Mouse (Mus musculus) spleen, adult 2 months (tissue): ENCODE measurements at regions not wholly inside any gene's neighbourhood (a gene's known extent, or its start where the extent isn't known, plus 50 kb on each side); places are given as distances from the start of the nearest gene placed in this dataset.

ENCODE experiments used
- DNase-seq, 2 experiments: peaks; one replicate each; pipeline versions ENCODE4 v3.0.0 to v3.0.0-alpha.2; 2012 to 2021; ENCODE audit warnings: low spot score in 2 of 2, low read depth in 1 of 2
- H3K27ac ChIP-seq: fragments of 200-500 bp; 2 replicates; pipeline ENCODE4 v1.5.1; 2012; ENCODE audit warnings: low read length, inconsistent platforms; ENCODE audit not compliant: insufficient read depth
- H3K27me3 ChIP-seq: fragments of 200-500 bp; 2 replicates; pipeline ENCODE4 v1.6.1; 2012; ENCODE audit warnings: mild to moderate bottlenecking, moderate library complexity, low read length, inconsistent platforms; ENCODE audit not compliant: control insufficient read depth, insufficient read depth
- H3K36me3 ChIP-seq: fragments of 200-500 bp; 2 replicates; pipeline ENCODE4 v1.6.1; 2012; ENCODE audit warnings: mild to moderate bottlenecking, low read length, inconsistent platforms; ENCODE audit not compliant: control insufficient read depth, insufficient read depth
- H3K4me1 ChIP-seq: fragments of 200-500 bp; 2 replicates; pipeline ENCODE4 v1.6.1; 2011; ENCODE audit warnings: inconsistent platforms; ENCODE audit not compliant: control insufficient read depth, insufficient read depth, insufficient read length
- H3K4me3 ChIP-seq: fragments of 200-500 bp; 2 replicates; pipeline ENCODE4 v1.5.1; 2011; ENCODE audit warnings: mild to moderate bottlenecking, inconsistent platforms; ENCODE audit not compliant: insufficient read depth, insufficient read length; ENCODE audit errors: extremely low read depth
- CTCF ChIP-seq: fragments of 200-500 bp; IDR thresholded peaks from 2 replicates; pipeline ENCODE4 v1.5.1; 2011; ENCODE audit warnings: mild to moderate bottlenecking, inconsistent platforms; ENCODE audit not compliant: insufficient read depth, insufficient read length, insufficient replicate concordance; ENCODE audit errors: extremely low read depth
- POLR2A ChIP-seq: fragments of 200-500 bp; IDR thresholded peaks from 2 replicates; pipeline ENCODE4 v1.6.1; 2011; ENCODE audit warnings: low read depth, low read length, inconsistent platforms
- WGBS: fragments of 180-500 bp; shearing (Covaris S2); methylation state at CpG from one replicate; pipeline ENCODE4 v1.1.7; 2018; 5-methylcytosine and 5-hydroxymethylcytosine counted together

DNA sequence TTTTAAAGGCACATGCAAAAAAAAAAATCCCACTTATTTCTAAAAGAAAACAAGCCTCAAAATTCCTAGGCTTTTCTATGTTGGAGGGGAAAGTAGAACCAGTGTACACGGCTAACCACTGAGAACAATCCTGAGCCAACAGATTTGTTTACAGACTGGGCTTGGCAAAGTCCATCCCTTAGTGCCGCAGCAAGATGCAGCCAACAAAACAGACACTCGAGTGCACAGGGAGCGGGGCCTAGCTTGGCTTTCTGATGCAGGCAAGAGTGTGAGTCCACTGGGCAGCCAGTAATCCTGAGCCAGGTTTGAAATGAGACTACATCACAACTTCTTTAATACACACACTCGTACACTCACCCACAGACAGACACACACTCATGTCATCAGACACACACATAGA lies 133.9 kb upstream of the Klf14 start:
- no peak for TF ChIP-seq POLR2A
- no peak for TF ChIP-seq CTCF
- Histone ChIP-seq H3K4me1 (peaks cover 4% of the 10 kb centered on the region; the same call in 1 of the 2 replicates), H3K4me3 (no peak overlapping the region), H3K27ac (no peak overlapping the region), H3K36me3 (peaks cover 33% of the 10 kb centered on the region), H3K27me3 (no peaks in the 10 kb centered on the region)
- WGBS = 91% methylated on average over 5 of the region's 5 CpGs
- DNase-seq = no peak

DNA sequence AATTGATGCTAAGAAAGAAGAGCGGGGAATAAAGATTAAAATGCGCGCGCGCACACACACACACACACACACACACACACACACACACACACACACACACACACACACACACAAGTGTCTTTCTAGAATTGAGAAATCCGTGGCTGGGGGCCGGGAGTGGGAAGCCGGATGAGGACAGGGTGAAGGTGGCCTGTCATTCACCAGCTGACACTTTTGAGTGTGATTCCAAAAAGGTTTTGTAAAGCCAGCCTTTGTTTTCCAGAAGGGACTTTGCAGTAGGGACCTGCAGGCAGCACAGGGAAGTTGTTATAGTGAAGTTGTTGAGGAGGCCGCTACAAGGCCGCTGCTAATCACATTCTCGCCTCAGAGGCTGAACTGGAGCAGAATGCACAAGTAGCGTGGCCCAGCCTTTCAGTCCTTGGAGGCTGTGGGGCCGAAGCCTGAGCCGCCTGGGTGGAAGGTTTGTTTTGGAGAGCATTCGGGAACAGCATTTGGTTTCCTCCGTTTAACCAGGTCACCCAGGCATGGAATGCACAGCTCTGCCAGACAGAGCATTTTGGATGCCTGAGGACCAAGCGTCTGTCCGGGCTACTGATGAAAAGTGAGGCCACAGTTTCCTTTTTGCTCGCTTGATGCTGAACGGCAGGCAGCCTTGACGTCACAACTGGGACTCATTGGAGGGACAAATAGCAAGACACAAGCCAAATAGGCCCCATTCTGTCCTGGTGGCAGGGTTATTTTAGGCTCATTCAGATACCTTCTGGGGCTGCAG lies 137.3 kb upstream of the Klf14 start:
- no peak for TF ChIP-seq CTCF
- no peak for TF ChIP-seq POLR2A
- peaks cover 21% of the 10 kb centered on the region for H3K36me3 ChIP-seq
- no peaks in the 10 kb centered on the region for H3K4me1 ChIP-seq
- H3K4me3 ChIP-seq = no peak overlapping the region
- H3K27ac ChIP-seq = no peak overlapping the region
- H3K27me3 ChIP-seq = no peaks in the 10 kb centered on the region
- WGBS = 91% methylated on average over 21 of the region's 21 CpGs
- DNase-seq = no peak

DNA sequence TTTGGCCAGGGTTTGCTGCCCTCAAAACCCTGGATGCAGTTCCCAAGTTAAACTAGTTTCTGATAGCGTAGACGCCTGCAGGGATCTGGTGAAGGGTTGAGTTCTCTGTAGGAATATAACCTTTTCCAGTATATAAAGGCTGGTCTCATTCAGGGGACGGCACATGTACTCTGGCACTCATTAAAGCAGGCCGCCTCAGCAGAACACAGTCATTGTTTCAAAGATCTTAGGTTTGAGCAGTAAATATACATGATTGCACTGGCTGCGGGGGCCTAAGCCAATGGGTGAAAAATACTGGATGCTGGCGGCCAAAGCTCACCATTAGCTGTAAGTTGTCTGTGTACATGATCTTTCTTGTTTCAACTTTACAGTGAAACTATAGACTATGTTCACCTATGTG lies 137.9 kb upstream of the Klf14 start:
- Histone ChIP-seq H3K4me3 (no peak overlapping the region), H3K27me3 (no peaks in the 10 kb centered on the region), H3K27ac (no peak overlapping the region), H3K36me3 (peaks cover 16% of the 10 kb centered on the region), H3K4me1 (no peaks in the 10 kb centered on the region)
- WGBS = 96% methylated on average over 6 of the region's 6 CpGs
- TF ChIP-seq CTCF (no peak), POLR2A (no peak)
- DNase-seq = no peak

DNA sequence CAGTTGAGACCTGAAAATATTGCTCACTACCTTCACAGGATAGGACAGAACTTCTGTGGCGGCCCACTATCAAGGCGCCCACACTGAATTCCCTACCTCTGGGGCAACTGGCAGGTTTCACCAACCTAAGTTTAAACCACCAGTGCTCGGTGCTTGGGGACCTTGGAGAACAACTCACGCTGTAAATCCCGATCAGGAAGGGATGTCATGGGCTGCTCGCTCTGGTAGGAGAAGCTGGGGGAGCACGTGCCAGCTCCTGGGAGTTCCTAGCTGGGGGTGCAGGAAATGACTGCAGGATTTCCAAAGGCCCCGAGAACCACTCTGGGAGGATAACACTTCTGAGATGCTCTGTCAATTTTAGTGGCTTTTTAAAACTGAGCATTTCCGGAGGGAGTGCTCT lies 138.4 kb upstream of the Klf14 start:
- 84% methylated on average over 9 of the region's 9 CpGs for WGBS
- Histone ChIP-seq H3K4me3 (no peak overlapping the region), H3K36me3 (peaks cover 16% of the 10 kb centered on the region), H3K4me1 (no peaks in the 10 kb centered on the region), H3K27ac (no peak overlapping the region), H3K27me3 (no peaks in the 10 kb centered on the region)
- DNase-seq = no peak
- TF ChIP-seq POLR2A = no peak
- no peak for TF ChIP-seq CTCF

GRCm38 (mm10) chr6:31098106-31098505 lies 139.2 kb upstream of the Klf14 start:
- no peak for TF ChIP-seq POLR2A
- TF ChIP-seq CTCF = no peak
- H3K27ac ChIP-seq = no peak overlapping the region
- no peaks in the 10 kb centered on the region for H3K4me1 ChIP-seq
- H3K36me3 ChIP-seq = peaks cover 11% of the 10 kb centered on the region
- H3K27me3 ChIP-seq = no peaks in the 10 kb centered on the region
- no peak overlapping the region for H3K4me3 ChIP-seq
- DNase-seq = no peak
- 93% methylated on average over 5 of the region's 5 CpGs for WGBS

GRCm38 (mm10) chr6:31100084-31100579 lies 141.3 kb upstream of the Klf14 start:
- H3K4me1 ChIP-seq = no peaks in the 10 kb centered on the region
- H3K27me3 ChIP-seq = no peaks in the 10 kb centered on the region
- H3K36me3 ChIP-seq = peaks cover 8% of the 10 kb centered on the region
- 56% methylated on average over 12 of the region's 12 CpGs for WGBS
- DNase-seq = no peak
- TF ChIP-seq POLR2A (no peak), CTCF (no peak)
- H3K4me3 ChIP-seq = no peak overlapping the region
- no peak overlapping the region for H3K27ac ChIP-seq

GRCm38 (mm10) chr6:31100749-31101148 lies 141.9 kb upstream of the Klf14 start:
- Histone ChIP-seq H3K36me3 (peaks cover 10% of the 10 kb centered on the region), H3K4me3 (no peak overlapping the region), H3K27ac (no peak overlapping the region), H3K27me3 (no peaks in the 10 kb centered on the region), H3K4me1 (no peaks in the 10 kb centered on the region)
- WGBS = 50% methylated on average over 5 of the region's 5 CpGs
- DNase-seq = no peak
- TF ChIP-seq POLR2A = no peak
- no peak for TF ChIP-seq CTCF
